Mouse (Mus musculus) 3134 (cell line): ENCODE data around the gene Cntn3.
"Not testable (repeated sequence)": the region's sequence is repeated elsewhere in the genome, so short reads cannot be mapped to it uniquely, and the experiment has no call there.

Experiments used
- DNase-seq: peaks from one replicate; pipeline ENCODE4 v3.0.0-alpha.2; 2011; ENCODE audit warnings: low spot score; ENCODE audit not compliant: insufficient read length; ENCODE audit errors: extremely low read depth

Gene Cntn3

GRCm38 (mm10) chr6:102573001-102573400 is at the start of gene Cntn3:
Cntn3 (minus strand) TSS chr6:102573101.
- DNase-seq, result not testable (repeated sequence)

DNA sequence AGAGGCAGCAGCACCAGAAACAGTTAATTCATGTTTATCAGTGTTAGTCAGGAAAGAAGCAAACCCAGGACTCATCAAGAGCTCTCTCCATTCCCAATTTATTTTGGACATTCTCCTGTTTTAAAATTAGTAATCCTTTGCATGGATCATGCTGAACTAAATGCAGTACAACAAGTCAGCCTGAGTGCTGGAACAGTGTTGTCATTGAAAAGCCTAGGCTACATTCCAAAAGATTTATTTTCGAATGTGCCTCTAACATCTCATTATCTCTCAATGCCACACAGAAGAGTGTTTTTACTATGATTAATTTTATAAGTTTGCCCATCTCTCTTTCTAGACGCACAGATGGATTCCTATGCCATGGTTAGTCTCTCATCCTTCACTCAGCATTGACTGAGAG is 27.9 kb upstream of the Cntn3 start:
- DNase-seq, result no peak

GRCm38 (mm10) chr6:102597756-102598155 is 24.9 kb upstream of the Cntn3 start:
- no peak for DNase-seq

DNA sequence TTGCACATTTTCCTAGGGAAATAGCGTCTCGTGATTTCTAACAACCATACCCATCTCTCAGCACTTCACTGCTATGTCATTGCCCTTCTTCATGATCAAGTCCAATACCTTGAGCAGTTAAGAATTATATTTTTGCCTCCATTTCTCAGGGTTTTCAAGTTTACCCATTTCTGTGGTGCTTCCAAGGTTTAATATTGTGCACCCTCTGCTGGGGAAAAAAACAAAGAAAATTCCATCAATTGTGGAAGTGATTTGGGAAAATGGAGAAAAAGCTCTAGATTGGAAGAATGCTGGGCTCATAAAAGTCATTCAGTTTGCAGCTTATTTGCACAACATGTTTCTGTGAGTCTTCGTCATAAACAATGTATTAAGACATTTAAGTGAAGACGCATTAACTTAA is 17.2 kb upstream of the Cntn3 start:
- DNase-seq, result no peak

GRCm38 (mm10) chr6:102589311-102589710 is 16.4 kb upstream of the Cntn3 start:
- no peak for DNase-seq

- no peak for DNase-seq
Measured at GRCm38 (mm10) chr6:102586056-102586455, 13.2 kb upstream of the Cntn3 start.

DNA sequence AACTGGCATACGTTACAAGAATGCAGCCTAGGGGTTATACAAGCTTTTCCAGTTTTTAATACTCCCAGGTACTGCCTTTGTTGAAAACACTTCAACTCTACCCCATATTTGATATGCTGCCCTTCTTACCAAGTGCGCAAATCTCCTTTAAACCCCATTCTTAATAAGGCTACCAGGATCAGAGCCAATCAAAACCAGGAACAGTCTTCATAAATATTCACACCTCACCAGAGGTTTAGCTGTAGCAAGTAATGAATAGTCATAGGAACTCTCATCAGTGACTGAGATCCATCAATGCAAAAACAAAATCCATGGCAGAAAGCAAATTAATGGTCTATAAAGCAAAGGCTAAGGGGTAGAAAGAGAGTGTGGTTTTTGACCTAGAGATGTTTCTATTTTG is 10.7 kb upstream of the Cntn3 start:
- DNase-seq, result no peak

- DNase-seq, result no peak
Measured at GRCm38 (mm10) chr6:102567496-102567895, 5.4 kb downstream of the Cntn3 start.

DNA sequence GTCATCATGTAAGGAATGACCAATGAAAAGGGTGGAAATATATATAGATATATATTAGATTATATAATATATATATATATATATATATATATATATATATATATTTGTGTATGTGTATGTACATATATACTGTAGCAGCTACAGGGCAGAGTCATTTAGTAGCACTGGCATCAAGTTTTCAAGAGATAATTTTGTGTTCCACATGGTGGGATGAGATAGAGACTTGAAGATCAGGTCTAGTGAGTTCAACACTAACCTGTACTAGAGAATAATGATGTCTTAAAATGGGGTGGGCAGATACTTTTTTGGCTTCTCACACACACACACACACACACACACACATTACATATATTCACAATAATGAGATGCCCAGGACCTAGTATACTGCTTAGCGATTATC is 7.7 kb downstream of the Cntn3 start:
- no peak for DNase-seq

DNA sequence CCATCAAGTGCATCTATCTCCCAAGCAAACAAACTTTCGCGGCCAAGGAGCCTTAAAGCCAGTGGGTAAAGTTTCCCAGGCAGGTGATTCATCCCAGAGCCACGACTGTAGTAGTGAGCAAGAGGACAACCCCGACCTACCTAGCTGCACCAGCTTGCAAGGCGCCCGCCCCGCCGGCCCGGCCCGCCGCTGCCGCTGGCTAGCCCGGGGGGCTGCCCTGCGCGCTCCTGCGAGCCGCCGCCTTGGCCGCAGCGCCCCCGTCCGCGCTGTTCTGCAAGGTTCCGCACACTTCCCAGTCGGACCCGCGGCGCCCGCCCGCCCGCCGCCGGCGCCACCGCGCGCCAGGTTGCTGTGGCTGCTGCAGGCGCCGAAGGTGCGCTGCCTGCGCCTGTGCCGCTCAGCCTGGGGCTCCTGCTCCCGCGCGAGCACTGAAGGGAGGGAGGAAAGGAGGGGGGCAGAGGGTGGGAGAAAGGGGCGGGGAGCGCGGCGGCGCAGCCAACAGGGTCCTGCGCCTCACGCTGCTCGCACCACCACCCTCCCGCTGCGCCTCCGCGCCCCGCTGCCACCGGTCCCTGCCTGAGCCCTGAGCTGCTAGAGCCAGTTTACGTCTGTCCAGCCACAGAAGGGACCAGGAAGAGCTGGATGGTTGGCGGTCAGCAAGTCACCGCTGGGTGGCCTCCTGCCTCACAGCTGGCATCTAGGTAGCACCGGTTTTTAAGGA is 8.7 kb downstream of the Cntn3 start:
- no peak for DNase-seq

- DNase-seq, result no peak
Measured at GRCm38 (mm10) chr6:102563431-102563830, 9.5 kb downstream of the Cntn3 start.

GRCm38 (mm10) chr6:102557521-102557920 is 15.4 kb downstream of the Cntn3 start:
- no peak for DNase-seq

DNA sequence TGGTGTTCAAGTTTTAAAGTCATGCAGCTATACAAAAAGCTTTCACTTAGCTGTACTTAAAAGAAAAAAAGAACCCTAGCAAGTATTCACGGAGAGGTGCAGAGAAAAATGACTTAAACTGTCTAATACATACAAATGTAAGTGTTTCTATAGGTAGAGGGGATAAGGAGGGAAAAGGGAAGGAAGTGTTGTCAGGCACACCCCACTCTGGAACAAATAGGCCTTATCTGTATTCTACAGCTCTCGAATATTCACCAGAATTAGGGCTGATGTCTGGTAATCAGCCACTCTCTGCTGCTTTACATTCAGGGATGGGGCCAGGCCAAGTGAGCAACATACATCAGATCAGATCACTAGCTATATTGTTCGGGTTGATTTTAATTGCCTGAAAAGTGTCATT is 16.4 kb downstream of the Cntn3 start:
- DNase-seq, result no peak

DNA sequence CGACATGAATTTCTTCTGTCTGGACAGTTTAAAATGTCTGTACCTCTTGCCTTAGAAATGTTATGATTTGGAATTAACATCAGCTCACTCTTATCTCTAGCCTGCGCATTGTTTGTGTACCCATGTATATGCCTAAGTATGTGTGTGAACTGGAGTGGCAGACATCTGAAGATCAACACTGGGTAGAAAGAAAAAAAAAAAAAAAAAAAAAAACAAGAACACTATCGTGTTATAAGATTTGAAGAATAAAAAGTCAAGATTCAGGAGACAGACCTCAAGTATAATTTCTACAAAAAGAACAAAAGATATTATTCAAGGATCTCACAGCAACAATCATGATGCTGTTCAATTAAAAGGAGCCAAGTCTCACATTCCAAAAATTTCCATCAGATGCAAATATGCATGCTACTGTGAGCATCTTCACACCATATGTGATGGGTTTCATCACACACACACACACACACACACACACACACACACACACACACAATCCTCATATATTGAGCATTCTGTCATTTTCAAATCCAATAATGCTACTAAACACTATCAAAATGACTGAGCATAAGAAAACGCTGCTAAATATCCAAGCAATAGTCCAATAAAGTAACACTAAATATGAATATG is 17.0 kb downstream of the Cntn3 start:
- DNase-seq, result no peak

- DNase-seq, result no peak
Measured at GRCm38 (mm10) chr6:102555067-102555657, 17.7 kb downstream of the Cntn3 start.

DNA sequence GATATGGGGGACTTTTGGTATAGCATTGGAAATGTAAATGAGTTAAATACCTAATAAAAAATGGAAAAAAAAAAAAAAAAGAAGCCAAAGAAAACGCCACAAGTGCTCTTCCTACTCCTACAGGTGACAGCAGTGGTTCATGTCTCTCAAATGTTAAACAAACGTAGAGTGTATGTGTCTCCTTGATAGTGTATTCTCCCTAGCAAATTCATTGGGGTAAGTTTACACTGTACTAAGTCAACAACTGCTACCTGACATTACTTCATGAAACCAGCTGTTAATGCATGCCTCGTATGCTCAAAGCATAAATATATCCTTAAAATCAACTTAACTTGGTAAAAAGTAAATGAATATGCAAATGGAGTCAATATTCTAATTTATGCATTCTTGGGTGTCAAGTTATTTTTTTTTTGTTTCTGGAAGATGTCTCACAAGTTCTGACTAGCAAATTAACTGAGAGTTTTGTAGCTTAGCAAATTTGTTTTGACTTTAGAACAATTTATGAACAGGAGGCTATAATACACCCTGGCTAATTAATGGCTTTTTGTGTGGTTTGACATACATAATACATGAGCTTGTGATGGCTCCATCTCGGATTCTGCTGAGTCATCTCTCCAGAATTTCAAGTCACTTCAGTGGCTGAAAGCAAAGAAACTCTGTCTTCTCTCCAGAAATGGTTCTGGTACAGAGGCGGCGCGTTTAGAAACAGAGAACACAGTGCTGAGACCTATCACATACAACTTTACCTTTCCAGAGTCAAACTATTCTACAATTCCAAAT is 31.1 kb downstream of the Cntn3 start:
- no peak for DNase-seq

GRCm38 (mm10) chr6:102535599-102535998 is 37.3 kb downstream of the Cntn3 start:
- DNase-seq, result no peak

GRCm38 (mm10) chr6:102523037-102523436 is 49.9 kb downstream of the Cntn3 start:
- DNase-seq, result no peak

DNA sequence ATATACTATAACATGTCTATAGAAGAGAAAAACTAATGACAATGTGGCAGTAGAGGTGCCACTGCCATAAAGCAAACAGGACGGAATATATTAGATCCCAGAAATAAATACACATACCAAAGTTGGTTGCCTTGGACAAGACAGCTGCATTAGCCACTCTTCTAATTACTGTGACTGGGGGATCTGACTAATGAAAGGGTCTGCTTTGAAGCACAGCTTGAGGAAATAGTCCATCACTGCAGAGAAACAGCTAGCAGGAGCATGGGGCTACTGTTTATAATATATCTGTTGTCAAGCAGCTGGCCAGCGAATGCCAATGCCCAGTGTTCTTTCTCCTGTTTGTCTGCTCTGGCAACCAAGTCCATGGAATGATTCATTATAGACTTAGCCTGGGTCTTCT is 51.9 kb downstream of the Cntn3 start:
- DNase-seq, result no peak

DNA sequence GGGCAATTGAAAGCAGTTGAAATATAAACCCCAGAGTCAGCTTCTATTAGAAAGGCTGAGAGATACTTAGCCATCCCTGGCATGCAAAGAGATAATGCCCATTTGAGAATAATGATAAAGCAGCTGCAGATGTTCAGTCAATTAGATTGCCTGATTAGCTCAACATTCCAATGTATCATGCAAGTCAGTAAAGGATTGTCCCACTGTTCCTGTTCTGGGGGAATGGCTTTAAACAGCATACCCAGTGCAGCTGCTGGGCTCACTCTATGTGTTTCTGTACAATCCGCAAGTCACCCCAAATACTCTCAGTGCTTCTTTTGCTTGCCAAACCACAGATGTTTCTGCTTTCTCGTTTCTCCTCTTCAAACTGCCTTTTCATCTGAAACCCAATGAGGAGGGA is 57.7 kb downstream of the Cntn3 start:
- no peak for DNase-seq

GRCm38 (mm10) chr6:102512085-102512484 is 60.8 kb downstream of the Cntn3 start:
- no peak for DNase-seq
